Mouse (Mus musculus): Measurements from ENCODE around the gene Atg10. TPM values are rescaled to one million over a fixed set of nuclear protein-coding genes. Genes with fewer than 3 reads are reported as not detected.
"Not testable (repeated sequence)": the region's sequence is repeated elsewhere in the genome, so short reads cannot be mapped to it uniquely, and the experiment has no call there.

Atg10 gene
- total RNA-seq, 2 experiments from 2014 or later = 11.1 to 12.0 TPM

- no peak for DNase-seq (ENCODE audit: low spot score in 2 of 2)
These were observed 263.2 kb downstream of the Atg10 start for GRCm38 (mm10) chr13:90960591-90960990.

DNA sequence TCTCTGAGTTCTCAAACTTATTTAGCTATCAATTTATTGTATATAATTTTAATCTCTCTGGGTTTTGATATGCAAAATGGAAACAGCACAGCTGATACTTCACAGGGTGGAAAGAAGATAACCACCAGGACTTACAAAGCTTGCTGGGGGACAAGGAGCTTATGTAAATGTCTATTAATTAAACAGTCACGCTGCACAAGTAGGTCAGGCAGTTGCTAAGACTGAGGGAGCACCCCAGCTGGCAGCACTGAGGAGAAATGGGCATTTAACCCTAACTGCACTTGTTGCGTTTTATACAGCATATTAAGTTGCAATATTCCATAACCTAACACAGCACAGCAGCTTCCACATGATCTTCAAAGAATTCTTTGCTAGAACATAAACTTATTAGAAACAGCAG is 264.9 kb downstream of the Atg10 start:
- DNase-seq (ENCODE audit: low spot score in 2 of 2) = no peak

DNA sequence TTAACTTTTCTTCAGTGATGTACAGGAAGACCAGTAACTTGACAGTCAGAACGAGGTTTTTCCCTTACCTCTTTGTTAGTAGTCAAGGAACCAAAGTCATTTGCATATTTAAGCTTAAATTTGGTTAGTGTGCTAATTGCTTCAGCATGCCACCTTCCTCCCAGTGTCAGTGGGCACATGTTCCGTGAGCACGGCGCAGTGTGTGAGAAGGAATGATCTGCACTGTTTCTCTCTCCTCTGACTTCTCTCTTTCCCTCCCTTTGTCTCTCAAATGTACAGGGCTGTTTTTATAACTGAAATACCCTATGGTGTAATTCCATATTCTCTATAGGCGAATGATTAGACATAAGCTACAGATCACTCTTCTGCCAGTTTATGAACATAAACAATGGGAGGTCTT is 284.2 kb downstream of the Atg10 start:
- no peak for DNase-seq (ENCODE audit: low spot score in 2 of 2)

DNA sequence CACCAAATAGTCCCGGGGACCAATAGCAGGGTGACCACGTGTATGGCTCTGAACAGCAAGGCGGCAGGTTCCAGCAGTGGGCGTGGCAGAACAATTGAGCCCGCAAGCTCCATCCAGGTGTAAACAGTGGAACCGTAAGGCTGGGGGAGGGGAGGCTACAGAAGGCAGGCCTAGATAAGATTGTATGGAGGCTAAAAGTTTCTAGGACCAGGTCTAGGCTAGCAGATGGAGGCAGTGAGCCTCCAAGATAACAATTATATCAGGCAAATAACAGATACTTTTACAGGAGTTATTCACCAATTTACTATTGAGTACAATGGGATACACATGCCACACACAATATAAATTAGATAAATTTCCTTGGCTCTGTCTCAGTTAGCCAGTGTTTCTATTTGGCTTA is 284.6 kb downstream of the Atg10 start:
- no peak for DNase-seq (ENCODE audit: low spot score in 2 of 2)

DNA sequence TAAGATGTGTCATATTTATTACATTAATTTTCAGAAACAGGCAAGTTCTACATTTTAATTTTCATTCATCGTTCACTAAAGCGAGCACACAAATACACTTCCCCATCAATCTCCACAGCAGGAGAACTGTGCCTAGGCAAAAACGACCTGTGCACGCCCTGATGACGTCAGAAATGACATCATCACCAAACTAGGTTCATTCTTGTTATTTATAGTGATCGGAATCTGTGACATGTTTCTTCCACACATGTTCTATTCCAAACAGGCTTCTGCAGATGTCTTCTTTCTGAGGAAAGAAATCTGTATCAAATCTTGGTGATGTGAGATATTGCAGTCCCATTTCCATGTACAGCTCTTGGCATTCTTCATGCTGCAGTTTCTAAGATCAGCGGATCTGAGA is 287.9 kb downstream of the Atg10 start:
- DNase-seq (ENCODE audit: low spot score in 2 of 2) = no peak

GRCm38 (mm10) chr13:90933256-90933655 is 290.5 kb downstream of the Atg10 start:
- DNase-seq (ENCODE audit: low spot score in 2 of 2) = no peak

DNA sequence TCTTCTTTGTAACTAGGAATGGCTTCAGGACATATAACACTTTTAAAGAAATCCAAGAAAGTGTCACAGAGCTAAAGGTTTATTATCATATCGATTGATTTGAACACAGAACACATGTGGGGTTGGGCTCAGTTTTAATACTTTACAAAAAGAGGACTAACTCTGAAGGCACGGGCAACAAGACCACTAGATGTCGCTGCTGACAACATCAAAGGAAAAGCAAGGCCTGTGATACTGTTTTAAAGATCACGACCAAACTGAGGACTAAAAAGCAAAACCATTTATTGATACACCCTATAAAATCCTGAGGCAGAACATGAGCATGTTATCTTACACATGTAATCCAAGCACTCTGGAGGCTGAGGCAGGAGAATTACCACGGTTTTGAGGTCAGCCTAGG is 293.9 kb downstream of the Atg10 start:
- DNase-seq (ENCODE audit: low spot score in 2 of 2) = peak; percentile 81 to 85

- not testable (repeated sequence) for DNase-seq (ENCODE audit: low spot score in 2 of 2)
These were observed 295.5 kb downstream of the Atg10 start for GRCm38 (mm10) chr13:90928266-90928665.

GRCm38 (mm10) chr13:90926938-90927633 is 296.7 kb downstream of the Atg10 start:
- DNase-seq (ENCODE audit: low spot score in 2 of 2) = no peak

DNA sequence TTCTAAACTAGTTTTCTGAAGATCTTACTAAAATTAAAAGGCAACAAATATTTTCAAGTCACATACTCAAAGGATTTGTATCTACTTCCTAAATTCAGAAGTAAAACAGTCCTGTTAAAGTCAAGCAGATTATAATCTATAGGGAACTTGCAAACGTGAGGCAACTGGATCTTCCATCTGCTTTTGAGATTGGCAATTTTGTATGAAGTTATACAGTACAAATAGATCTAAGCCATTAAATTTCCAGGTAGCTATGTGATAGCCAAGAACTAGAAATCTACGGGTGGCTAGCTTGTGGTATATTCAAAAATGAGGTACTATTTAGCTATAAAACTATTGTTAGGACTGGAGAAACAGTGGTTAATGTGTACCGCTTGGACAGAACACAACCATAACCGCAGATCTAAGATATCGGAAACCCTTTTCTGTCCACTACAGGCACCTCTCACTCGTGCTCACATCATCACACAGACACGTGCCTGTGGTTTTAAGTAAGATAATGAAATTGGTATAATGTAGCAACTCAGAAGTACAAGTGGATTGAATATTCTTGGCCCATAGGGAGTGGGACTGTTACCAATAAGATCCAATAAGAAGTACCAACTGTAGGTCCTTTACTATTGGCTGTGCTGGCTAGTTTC is 297.5 kb downstream of the Atg10 start:
- no peak for DNase-seq (ENCODE audit: low spot score in 2 of 2)

DNA sequence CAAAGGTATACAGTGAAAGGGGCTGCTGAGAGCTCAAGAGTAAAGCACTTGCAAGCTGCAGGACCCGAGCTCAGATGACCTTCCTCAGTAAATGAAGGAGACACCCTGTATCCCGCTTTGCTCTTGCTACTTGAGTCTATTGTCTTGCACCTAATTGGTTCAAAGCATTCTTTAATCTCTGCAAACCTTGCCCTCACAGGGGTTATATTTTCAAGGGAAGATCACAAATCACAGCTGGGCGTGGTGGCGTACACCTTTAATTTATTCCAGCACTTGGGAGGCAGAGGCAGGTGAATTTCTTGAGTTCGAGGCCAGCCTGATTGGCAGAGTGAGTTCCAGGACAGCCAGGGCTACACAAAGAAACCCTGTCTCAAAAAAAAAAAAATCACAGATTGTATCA is 298.6 kb downstream of the Atg10 start:
- no peak for DNase-seq (ENCODE audit: low spot score in 2 of 2)

- DNase-seq (ENCODE audit: low spot score in 2 of 2) = no peak
These were observed 299.7 kb downstream of the Atg10 start for GRCm38 (mm10) chr13:90924072-90924471.

DNA sequence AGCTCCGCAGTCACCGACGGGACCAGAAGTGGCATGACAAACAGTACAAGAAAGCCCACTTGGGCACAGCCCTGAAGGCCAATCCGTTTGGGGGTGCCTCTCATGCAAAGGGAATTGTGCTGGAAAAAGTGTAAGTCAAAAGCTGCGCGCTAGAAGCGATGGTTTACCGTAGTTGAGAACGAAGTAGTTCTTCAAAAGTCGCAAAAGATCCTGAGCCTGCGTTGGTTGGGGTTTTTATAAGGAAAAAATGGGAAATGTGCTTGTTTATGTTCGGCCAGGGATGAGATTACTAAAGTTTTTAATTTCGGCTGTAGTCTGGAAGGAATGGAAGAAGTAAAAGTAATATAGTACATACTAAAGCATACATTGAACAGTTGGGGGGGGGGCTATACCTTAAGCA is 300.2 kb downstream of the Atg10 start:
- not testable (repeated sequence) for DNase-seq (ENCODE audit: low spot score in 2 of 2)

DNA sequence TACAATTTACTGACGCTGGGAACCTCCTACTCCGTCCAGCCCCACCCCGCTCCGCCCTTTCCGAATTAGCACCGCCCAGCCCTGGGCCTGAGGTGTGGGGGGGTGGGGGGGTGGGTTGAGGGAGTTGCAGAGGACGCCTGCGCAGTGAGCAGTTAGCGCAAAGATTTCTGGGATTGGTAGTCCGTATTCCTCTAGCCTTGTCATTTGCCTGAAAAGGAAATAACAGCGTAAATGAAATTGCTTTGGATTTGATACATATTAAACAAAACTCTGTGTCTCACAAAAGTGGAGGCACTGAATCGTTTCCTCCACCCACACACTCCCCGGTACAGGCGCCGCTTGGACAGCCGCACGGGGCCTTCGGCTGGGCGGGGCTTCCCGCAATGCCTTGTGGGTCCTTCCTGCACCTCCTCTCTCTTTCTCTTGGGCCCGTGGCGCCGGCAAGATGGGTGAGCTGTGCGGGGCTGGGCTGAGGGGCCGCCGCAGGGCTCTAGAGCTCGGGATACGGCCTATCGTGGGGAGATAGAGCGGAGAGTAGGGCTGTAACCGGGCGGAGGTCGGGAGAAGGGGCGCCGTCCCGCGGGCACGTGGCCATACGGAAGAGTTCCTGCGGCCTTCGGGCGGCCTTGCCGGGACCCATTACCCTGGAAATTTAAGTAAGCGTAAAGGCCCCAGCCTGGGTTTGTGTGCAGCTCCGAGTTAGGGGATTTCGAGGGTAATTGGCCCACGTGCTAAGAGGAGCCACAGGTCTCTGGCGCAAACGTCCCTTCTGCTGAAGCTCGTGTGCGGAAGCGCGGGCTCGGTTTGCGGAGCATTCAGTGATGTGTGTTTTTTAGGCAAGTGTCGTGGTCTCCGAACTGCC is 300.8 kb downstream of the Atg10 start, which contains the start of gene Rps23:
TSS of gene Rps23 (plus strand) at position 208 of the 862 bp plus-strand sequence.
- peak; percentile 87 to 92 for DNase-seq (ENCODE audit: low spot score in 2 of 2)

DNA sequence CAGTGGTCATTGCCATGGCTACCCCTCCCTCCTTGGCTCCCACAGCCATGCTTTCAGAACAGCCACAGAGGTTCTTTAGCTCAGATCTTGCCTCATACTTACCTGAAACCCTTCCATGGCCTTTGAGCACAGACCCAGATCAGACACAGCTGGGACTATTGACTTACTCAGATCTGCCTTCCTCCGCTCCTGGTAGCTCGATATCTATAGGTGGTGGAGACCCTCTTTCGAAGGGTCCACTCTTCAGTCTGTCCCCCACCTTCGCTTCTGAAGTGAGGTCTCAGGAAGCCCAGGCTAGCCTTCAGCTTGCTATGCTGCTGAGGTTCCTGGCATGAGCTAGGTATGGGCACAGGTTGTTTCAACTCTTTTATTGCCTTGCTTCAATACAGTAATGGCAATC is 309.0 kb downstream of the Atg10 start:
- no peak for DNase-seq (ENCODE audit: low spot score in 2 of 2)

DNA sequence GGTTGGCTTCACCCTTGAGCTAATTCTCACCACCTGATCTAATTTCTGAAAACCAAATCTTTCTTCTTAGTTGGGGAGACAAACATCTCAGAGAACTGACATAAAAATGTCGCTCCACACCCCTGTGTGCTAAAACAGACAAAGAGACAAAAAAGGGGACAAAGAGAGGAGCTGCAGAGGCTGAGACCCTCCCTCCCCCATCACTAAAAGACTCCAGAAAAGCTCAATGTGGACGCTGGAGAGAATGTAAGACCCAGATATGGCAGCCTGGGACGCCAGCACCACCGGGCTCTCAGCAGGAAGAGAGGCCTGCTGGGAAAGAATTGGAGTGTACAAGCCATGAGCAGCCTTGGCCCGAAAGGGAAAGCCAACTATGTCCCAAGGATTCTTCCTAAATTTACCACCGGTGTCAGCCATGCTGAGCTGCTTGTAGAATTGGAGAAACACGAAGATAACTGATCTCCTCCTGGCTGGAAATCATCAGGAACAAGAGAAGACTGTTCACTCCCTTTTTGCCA is 310.0 kb downstream of the Atg10 start:
- peak; percentile 17 to 24 for DNase-seq (ENCODE audit: low spot score in 2 of 2)

DNA sequence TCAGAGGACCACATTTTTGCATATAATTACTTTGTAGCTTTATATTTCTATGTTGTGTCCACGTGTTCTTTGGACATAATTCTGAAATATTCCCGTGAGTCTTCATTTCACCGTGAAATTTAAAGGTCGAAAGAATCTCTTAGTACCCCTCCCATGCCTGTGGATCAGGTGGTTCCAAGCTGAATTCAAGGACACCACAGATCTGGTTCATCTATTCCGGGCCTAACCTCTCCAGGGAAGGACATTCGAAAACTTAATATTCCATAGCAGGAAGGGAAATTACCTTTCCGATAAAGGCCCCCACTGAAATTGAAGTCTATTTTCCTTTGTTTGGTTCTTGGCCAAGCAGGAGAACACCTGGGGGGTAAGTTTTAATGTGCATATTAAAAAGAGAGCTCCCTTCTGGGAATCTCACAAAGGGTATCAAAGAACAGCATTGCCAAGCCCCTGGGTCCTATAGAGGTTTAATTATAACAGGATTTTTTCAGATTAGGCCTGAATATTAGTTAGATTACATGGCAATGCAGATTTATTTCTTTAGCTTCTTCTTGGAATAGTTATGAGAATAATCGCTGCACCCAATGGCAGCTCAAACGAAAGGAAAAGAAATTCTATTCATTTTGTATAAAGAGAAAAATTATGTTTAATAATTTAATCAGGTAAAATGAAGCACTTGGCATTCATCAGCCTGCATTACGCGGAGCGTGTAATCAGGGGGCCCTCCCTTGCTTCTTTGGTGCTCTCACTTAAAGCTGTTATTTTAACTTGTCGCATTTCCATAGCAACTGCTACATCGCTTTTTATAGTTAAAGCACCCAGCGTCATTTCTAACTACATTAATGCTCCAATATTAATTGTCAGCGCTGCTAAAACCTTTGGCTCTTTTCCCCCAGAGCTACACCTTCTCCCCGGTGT is 310.8 kb downstream of the Atg10 start:
- DNase-seq (ENCODE audit: low spot score in 2 of 2) = peak in 1 of 2 experiments; percentile 21

- no peak for DNase-seq (ENCODE audit: low spot score in 2 of 2)
These were observed 316.4 kb downstream of the Atg10 start for GRCm38 (mm10) chr13:90907376-90907775.

DNA sequence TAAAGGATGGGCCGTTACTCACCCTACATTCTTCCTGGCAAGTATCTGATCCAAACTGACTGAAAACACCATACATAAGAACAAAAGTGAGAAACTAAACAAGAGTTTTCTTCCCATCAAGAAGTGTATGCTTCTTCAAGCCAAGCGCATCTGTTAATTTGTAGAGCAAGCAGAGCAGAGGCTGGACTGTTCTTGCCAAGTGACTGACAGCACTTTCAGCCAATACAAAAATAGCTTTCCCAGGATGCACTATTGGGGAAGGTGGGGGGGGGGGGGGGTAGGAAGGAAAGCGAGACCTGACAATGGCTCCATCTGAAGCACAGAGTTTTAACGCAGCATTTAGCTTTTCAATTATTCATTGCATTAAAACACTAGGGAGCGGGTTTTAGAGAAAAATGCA is 318.6 kb downstream of the Atg10 start, which contains the start of gene Atp6ap1l:
TSS of gene Atp6ap1l (minus strand) at position 180 of the 400 bp plus-strand sequence.
- no peak for DNase-seq (ENCODE audit: low spot score in 2 of 2)

- DNase-seq (ENCODE audit: low spot score in 2 of 2) = no peak
These were observed 326.9 kb downstream of the Atg10 start for GRCm38 (mm10) chr13:90896821-90897220.
